Mouse (Mus musculus) heart, embryonic 16.5 days (tissue): Measurements from ENCODE around the gene Adipor1. TPM values are rescaled to one million over a fixed set of nuclear protein-coding genes. Genes with fewer than 3 reads are reported as not detected.

Source experiments
- ATAC-seq: fragments of 200-750 bp; cut with Nextera tagmentation; replicated peaks from 2 replicates; pipeline ENCODE4 v1.8.0; 2017; ENCODE audit warnings: moderate number of reproducible peaks; ENCODE audit not compliant: insufficient read depth, low FRiP score; ENCODE audit errors: extremely low read depth
- H3K27ac ChIP-seq: fragments of 300-500 bp; sonication (generic); 2 replicates; pipeline ENCODE4 v1.5.1; 2014; ENCODE audit warnings: mild to moderate bottlenecking, low read length, control low read depth, moderate library complexity
- H3K27me3 ChIP-seq: fragments of 300-500 bp; sonication (generic); 2 replicates; pipeline ENCODE4 v1.6.1; 2014; ENCODE audit warnings: low read length, mixed read lengths; ENCODE audit not compliant: control insufficient read depth, insufficient read depth
- H3K36me3 ChIP-seq: fragments of 300-500 bp; sonication (generic); 2 replicates; pipeline ENCODE4 v1.6.1; 2014; ENCODE audit not compliant: control insufficient read depth, insufficient read depth
- H3K4me1 ChIP-seq: fragments of 300-500 bp; sonication (generic); 2 replicates; pipeline ENCODE4 v1.6.1; 2014; ENCODE audit warnings: low read length, mixed read lengths; ENCODE audit not compliant: control insufficient read depth, insufficient read depth
- H3K4me2 ChIP-seq: fragments of 300-500 bp; sonication (generic); 2 replicates; pipeline ENCODE4 v1.6.1; 2014; ENCODE audit warnings: low read depth, mild to moderate bottlenecking, control low read depth, low read length
- H3K4me3 ChIP-seq: fragments of 300-500 bp; sonication (generic); 2 replicates; pipeline ENCODE4 v1.5.1; 2014; ENCODE audit warnings: mild to moderate bottlenecking, control low read depth, low read length
- H3K9ac ChIP-seq: fragments of 300-500 bp; sonication (generic); 2 replicates; pipeline ENCODE4 v1.6.1; 2014; ENCODE audit warnings: low read length, control low read depth
- H3K9me3 ChIP-seq: fragments of 300-500 bp; sonication (generic); replicated peaks from 2 replicates; pipeline ENCODE4 v1.6.1; 2016; ENCODE audit warnings: low read length; ENCODE audit not compliant: control insufficient read depth
- WGBS: fragments of 180-500 bp; shearing (Covaris S2); extraction: QIAGEN DNeasy Blood & Tissue Kit; methylation state at CpG from one replicate; pipeline ENCODE4 v1.1.7; 2014; 5-methylcytosine and 5-hydroxymethylcytosine counted together
- polyA plus RNA-seq: library from polyadenylated mRNA; unstranded; fragments of >200 nt; fragmentation: Nextera tagmentation; extraction: Ambion mirVana; gene quantifications from 2 replicates; pipeline ENCODE4 v1.2.1, GENCODE M21; 2015

The Adipor1 gene
- 138 and 148 TPM in 2 replicates for polyA plus RNA-seq

DNA sequence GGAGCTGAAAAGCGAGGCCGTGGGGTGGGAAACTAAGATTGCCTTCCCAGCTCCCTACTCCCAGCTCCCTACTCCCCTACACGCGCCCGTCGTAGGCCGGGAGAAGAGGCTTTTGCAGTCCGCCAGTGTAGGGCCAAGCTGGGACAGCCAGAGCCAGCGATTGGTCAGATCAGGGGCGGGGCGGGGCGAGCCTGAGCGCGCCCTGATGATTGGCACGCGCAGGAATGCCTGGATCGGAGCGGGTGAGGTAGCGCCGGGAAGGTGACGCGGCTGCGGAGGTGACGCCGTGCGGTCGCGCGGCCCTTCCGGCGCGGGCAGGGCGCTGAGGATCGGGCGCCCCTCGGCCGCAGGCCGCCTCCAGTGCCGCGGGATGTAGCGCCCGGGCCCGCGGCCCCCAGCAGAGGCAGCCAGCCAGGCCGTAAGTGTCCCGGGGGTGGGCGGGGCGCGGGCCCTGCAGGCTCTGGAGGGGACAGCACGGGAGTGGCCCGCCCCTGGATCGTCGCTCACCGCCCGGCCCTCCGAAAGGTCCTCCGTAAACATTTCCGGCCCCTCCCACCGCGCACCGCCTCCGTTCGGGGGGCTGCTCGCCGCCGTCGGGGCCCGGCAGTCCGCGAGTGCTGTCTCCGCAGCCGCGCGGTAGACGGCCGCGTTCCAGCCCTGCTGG lies at the start of gene Adipor1:
Adipor1 (plus strand) TSS at position 211 of the 664 bp plus-strand sequence.
- under 1% methylated on average over 67 of the region's 77 CpGs for WGBS
- Histone ChIP-seq H3K27ac (peak within 1 kb of the TSS; percentile 95), H3K36me3 (peaks cover 12% of the 10 kb centered on the region; the same call in 1 of the 2 replicates), H3K27me3 (no peaks in the 10 kb centered on the region), H3K9ac (peak within 1 kb of the TSS; percentile 95), H3K9me3 (no peaks in the 10 kb centered on the region), H3K4me1 (peaks cover 43% of the 10 kb centered on the region), H3K4me3 (peak within 1 kb of the TSS; percentile 84), H3K4me2 (peak within 1 kb of the TSS; percentile 77)
- peak; percentile 100 for ATAC-seq

- Histone ChIP-seq H3K4me3 (no peak overlapping the region), H3K9me3 (peaks cover 4% of the 10 kb centered on the region; the same call in 1 of the 2 replicates), H3K4me1 (peaks cover 11% of the 10 kb centered on the region), H3K27me3 (no peaks in the 10 kb centered on the region), H3K9ac (no peak overlapping the region), H3K36me3 (0 out of 2 replicates have a peak, but pooled peaks cover under 1% of the 10 kb centered on the region), H3K4me2 (no peak overlapping the region), H3K27ac (no peak overlapping the region)
- 52% methylated on average over 5 of the region's 5 CpGs for WGBS
- no peak for ATAC-seq
These were observed 49.7 kb upstream of the Adipor1 start for GRCm38 (mm10) chr1:134365491-134365890.

- Histone ChIP-seq H3K4me1 (no peaks in the 10 kb centered on the region), H3K9me3 (peaks cover 4% of the 10 kb centered on the region; the same call in 1 of the 2 replicates), H3K9ac (no peak overlapping the region), H3K27me3 (no peaks in the 10 kb centered on the region), H3K27ac (no peak overlapping the region), H3K36me3 (no peaks in the 10 kb centered on the region), H3K4me2 (no peak overlapping the region), H3K4me3 (no peak overlapping the region)
- ATAC-seq, result no peak
- WGBS, result 49% methylated on average over 9 of the region's 9 CpGs
These were observed 46.3 kb upstream of the Adipor1 start for GRCm38 (mm10) chr1:134368777-134369337.

- ATAC-seq, result no peak
- H3K9ac ChIP-seq, result no peak overlapping the region
- H3K27ac ChIP-seq, result no peak overlapping the region
- H3K4me1 ChIP-seq, result no peaks in the 10 kb centered on the region
- H3K36me3 ChIP-seq, result no peaks in the 10 kb centered on the region
- 59% methylated on average over 2 of the region's 2 CpGs for WGBS
- H3K4me3 ChIP-seq, result no peak overlapping the region
- H3K9me3 ChIP-seq, result peaks cover 4% of the 10 kb centered on the region; the same call in 1 of the 2 replicates
- no peak overlapping the region for H3K4me2 ChIP-seq
- no peaks in the 10 kb centered on the region for H3K27me3 ChIP-seq
These were observed 41.1 kb upstream of the Adipor1 start for GRCm38 (mm10) chr1:134374124-134374523.

- peaks cover 5% of the 10 kb centered on the region for H3K4me1 ChIP-seq
- H3K4me2 ChIP-seq, result no peak overlapping the region
- H3K27ac ChIP-seq, result no peak overlapping the region
- peaks cover 4% of the 10 kb centered on the region; the same call in 1 of the 2 replicates for H3K9me3 ChIP-seq
- H3K9ac ChIP-seq, result no peak overlapping the region
- H3K36me3 ChIP-seq, result no peaks in the 10 kb centered on the region
- no peaks in the 10 kb centered on the region for H3K27me3 ChIP-seq
- WGBS, result 90% methylated on average over 2 of the region's 2 CpGs
- H3K4me3 ChIP-seq, result no peak overlapping the region
- ATAC-seq, result no peak
These were observed 34.1 kb upstream of the Adipor1 start for GRCm38 (mm10) chr1:134381051-134381450.

DNA sequence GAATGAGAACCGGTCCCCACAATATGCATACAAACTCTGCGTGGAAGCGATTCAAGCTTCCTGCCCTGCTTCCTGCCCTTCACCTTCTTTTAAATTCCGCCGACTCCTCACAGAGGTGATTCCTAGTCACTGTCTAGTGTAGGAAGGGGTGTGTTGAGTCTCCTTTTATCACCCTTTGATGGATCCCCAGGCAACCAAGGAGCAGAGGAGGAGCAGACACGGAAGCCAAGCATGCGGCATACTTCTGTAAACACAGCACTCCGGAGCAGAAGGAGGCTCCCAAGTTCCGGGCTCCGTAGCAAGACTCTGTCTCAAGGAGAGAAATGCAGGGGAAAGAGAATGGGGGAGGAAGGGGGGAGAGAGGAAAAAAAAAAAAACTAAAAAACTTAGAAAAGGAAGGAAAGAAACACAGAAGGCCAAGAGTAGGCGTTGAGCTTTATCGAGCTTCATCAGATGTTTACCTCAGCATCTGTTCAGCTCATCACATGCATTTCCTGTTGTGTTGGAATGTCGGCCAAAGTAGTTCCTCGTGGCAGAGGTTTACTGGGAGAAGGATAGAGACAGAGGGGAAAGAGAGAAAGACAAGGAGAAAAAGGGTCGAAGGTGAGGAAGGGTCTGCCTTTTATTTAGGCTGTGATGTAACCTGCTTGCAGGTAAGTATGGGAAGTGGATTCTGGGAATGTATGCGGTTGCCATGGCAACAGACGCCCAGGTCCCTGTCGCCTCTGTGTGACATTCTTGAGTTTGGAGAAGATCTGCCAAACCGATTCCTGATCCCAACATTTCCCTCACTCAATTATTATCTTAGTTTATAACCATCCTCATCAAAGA lies 33.2 kb upstream of the Adipor1 start:
- Histone ChIP-seq H3K4me3 (peak overlapping the region; percentile 44), H3K27ac (peak overlapping the region; percentile 27; the same call in 1 of the 2 replicates), H3K4me1 (peaks cover 5% of the 10 kb centered on the region), H3K4me2 (peak overlapping the region; percentile 75), H3K27me3 (peaks cover 2% of the 10 kb centered on the region; the same call in 1 of the 2 replicates), H3K9me3 (peaks cover 4% of the 10 kb centered on the region; the same call in 1 of the 2 replicates), H3K9ac (peak overlapping the region; percentile 70), H3K36me3 (no peaks in the 10 kb centered on the region)
- WGBS, result 6% methylated on average over 19 of the region's 19 CpGs
- ATAC-seq, result no peak

DNA sequence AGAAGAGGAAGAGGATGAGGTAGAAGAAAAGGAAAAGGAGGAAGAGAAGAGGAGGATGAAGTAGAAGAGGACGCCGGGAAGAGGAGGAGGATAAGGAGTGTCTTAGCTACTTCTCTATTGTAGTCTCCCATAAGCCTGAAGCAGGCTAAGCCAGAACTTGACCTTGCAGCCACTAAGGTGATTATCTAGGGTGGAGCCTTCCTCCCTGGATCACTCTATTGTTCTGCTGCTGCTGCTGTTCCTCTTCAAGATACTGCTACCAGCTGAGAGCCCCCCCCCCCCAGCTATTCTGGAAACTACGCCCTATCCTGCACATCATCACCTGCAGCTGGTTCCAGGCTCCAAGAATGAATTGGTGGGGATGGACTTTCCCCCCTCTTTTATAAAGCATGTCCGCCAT lies 30.6 kb upstream of the Adipor1 start:
- H3K36me3 ChIP-seq, result no peaks in the 10 kb centered on the region
- no peak overlapping the region for H3K9ac ChIP-seq
- no peak overlapping the region for H3K4me2 ChIP-seq
- no peak overlapping the region for H3K4me3 ChIP-seq
- H3K9me3 ChIP-seq, result peaks cover 4% of the 10 kb centered on the region; the same call in 1 of the 2 replicates
- peaks cover 2% of the 10 kb centered on the region; the same call in 1 of the 2 replicates for H3K27me3 ChIP-seq
- H3K4me1 ChIP-seq, result peaks cover 5% of the 10 kb centered on the region
- no peak for ATAC-seq
- WGBS, result 83% methylated on average over 4 of the region's 4 CpGs
- no peak overlapping the region for H3K27ac ChIP-seq

DNA sequence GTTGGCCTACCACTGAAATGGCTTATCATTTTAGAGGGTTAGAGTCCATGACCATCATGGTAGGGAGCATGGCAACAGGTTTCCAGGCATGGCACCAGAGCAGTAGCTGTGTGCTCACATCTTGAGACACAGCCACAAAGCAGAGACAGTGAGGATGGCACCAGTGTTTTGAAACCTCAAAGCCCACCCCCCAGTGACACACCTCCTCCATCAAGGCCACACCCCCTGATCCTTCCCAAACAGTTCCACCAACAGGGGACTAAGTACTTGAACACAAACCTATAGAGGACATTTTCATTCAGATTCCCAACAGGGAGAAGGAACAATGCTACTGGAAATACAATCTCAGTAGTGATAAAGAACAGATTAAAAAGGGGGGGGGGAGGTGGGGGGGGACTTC lies 30.0 kb upstream of the Adipor1 start:
- Histone ChIP-seq H3K4me2 (no peak overlapping the region), H3K36me3 (no peaks in the 10 kb centered on the region), H3K9ac (no peak overlapping the region), H3K9me3 (peaks cover 4% of the 10 kb centered on the region; the same call in 1 of the 2 replicates), H3K27ac (no peak overlapping the region), H3K4me3 (no peak overlapping the region), H3K27me3 (peaks cover 2% of the 10 kb centered on the region; the same call in 1 of the 2 replicates), H3K4me1 (peaks cover 5% of the 10 kb centered on the region)
- ATAC-seq, result no peak
